Mouse (Mus musculus) retina, embryonic 14.5 days (tissue): Measurements from ENCODE around the gene Mea1.

Source experiments
- DNase-seq: peaks from one replicate; pipeline ENCODE4 v3.0.0-alpha.2; 2015; ENCODE audit warnings: low spot score

Gene Mea1

GRCm38 (mm10) chr17:46678416-46678815, at the start of gene Mea1:
Mea1 (plus strand) TSS chr17:46678793.
- no peak for DNase-seq

GRCm38 (mm10) chr17:46629685-46630441, 48.7 kb upstream of the Mea1 start:
- peak; percentile 72 for DNase-seq

DNA sequence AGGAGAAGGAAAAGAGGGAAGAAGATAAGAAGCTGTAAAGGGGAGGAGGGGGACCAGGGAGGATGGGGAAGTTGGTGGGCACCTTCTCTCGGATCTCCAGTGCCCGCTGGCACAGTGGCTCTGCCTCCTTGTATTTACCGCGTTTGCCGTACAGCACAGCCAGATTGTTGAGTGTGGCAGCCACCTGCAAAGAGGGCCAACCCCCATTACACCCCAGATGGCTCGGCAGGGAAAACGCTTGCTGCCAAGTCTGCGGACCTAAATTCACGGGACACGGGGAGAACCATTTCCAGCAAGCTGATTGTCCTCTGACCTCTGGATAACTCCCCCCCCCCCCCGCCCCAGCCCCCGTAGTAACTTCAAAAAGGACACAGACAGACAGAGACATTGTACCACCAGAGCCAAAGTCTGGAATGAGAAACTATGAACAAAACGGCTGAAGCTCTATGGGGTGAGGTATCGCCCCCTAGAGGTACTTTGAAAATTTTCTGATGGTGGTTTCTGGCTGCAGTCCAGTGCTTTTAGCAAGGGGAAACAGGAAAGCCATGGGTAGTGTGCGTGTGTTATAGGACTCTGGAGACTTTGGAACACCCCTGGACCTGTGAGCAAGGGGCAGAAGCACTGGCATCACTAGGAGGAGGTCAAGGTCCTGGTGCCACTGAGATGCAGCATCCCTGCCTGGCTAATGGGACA, 41.6 kb upstream of the Mea1 start:
- peak; percentile 88 for DNase-seq

DNA sequence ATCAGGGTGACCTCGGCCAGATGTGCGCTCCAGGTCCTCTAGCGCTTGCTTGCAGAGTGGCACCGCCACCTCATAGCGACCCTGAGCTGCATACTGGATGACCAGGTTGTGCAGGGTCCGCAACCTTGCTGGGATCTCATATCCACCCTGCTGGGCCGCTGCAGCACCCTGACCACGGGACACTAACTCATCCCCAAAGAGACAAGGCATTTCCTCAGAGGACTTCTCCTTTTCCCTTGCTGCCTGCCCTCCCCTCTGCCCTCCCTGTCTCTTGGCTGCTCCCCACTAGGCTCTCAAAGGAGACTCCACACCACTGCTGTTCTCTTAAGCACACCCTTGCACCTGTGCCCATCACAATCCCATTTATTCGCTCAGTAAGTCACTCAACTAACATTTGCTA, 38.7 kb upstream of the Mea1 start:
- DNase-seq, result no peak

- DNase-seq, result no peak
Measured at GRCm38 (mm10) chr17:46642060-46642459, 36.5 kb upstream of the Mea1 start.

GRCm38 (mm10) chr17:46644152-46644805, 34.3 kb upstream of the Mea1 start:
- DNase-seq, result no peak

DNA sequence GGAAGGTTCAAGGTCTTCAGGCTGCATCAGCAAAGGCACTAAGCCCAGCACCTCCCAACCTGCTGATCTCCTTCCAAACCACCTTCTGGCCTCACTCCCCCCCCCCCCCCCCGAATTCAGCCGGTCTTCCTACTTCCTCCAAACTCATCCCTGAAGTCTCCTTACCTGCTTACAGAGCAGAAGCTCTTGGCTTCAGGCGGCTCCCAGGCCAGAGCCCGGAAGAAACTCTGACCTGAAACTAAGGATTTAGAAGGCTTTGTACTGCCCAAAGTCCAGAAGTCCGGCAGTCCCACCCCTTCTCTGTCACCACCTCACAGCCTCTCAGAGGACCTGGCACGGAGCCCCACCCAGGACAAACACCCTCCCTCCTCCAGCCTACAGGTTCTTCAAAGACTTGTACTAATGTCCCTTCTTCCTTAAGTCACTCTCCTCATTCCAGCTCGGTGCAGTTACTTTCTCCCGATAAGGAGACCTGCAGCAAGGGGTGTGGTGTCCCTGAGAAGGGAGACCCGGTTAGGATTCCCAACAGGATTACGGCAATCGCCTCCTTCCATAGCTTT, 33.6 kb upstream of the Mea1 start:
- no peak for DNase-seq

DNA sequence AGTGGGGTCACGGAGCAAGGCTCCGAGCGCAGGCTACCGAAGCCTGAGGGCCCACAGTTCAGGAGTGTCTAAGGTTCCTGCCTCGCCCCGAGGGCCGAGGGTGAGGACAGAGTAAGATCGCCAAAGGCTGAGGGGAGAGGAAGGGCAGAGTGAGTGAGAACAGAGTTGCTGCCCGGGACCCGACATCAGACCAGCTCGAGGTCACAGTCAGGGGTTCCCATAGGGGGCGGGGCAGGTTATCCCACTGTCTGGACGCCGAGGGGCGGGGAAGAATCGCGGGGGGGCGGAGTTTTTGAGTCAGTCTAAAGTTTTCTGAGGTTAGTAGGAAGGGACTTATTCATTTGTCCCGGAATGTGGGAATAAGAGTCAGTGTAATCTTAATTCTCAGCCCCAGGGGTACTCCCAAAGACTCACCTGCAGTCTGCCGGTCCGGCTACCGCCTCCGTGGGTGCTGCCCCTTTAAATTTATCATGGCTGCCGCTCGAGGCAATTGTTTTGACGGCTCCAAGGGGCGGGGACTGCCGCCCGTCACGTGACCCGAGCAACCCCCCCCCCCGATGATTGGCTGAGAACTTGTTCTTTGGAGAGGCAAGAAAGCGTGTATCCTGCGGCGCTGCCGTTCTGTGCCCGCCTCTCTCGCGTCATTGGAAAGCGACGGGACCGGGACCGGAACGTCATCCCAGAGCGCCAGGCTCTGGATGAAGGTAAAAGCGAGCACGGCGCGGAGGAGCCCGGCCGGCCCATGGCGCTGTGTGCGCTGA, 32.9 kb upstream of the Mea1 start, which contains the start of the genes Klc4 and Mrpl2:
Gene Klc4, minus strand, starts transcription at position 462 of the 761 bp plus-strand sequence.
Gene Mrpl2, plus strand, starts transcription at position 669 of the 761 bp plus-strand sequence.
- peak; percentile 97 for DNase-seq

- no peak for DNase-seq
Measured at GRCm38 (mm10) chr17:46646322-46646662, 32.3 kb upstream of the Mea1 start.

GRCm38 (mm10) chr17:46647279-46647678, 31.3 kb upstream of the Mea1 start:
- no peak for DNase-seq

DNA sequence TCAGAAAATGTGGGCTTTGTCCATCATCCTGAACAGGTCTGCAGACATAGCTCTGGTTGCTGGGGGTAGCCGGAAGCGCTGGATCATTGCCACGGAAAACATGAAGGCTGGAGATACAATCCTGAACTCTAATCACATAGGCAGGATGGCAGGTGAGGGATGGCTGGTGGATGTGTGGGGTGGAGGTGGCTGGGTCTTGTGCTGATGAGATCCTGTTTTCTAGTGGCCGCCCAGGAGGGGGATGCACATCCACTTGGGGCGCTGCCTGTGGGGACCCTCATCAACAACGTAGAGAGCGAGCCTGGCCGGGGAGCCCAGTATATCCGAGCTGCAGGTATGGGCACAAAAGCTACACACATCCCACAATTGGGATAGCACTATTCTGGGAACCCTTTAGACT, 30.2 kb upstream of the Mea1 start:
- no peak for DNase-seq

GRCm38 (mm10) chr17:46649811-46650210, 28.8 kb upstream of the Mea1 start:
- DNase-seq, result no peak

GRCm38 (mm10) chr17:46650232-46651031, 28.2 kb upstream of the Mea1 start, which contains the start of gene Cul7:
Cul7 (plus strand) TSS chr17:46650337.
- DNase-seq, result peak; percentile 94

- DNase-seq, result no peak
Measured at GRCm38 (mm10) chr17:46651292-46651691, 27.3 kb upstream of the Mea1 start.

- no peak for DNase-seq
Measured at GRCm38 (mm10) chr17:46651755-46652547, 26.6 kb upstream of the Mea1 start.

GRCm38 (mm10) chr17:46656054-46656453, 22.5 kb upstream of the Mea1 start:
- DNase-seq, result no peak

GRCm38 (mm10) chr17:46661351-46661750, 17.2 kb upstream of the Mea1 start:
- no peak for DNase-seq

DNA sequence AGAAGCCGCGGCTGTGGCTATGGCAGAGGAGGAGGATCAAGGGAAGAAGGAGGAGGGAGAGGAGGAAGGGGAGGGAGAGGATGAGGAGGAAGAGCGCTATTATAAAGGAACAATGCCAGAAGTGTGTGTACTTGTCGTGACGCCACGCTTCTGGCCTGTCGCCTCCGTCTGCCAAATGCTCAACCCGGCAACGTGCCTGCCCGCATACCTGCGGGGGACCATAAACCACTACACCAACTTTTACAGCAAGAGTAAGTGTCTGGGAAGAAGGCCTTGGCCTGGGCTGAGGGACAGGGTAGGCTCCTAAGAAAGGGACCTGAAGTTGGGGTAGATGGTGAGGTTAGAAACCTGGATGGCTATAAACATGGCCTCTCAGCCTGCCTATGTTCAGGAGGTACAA, 16.6 kb upstream of the Mea1 start:
- DNase-seq, result no peak

DNA sequence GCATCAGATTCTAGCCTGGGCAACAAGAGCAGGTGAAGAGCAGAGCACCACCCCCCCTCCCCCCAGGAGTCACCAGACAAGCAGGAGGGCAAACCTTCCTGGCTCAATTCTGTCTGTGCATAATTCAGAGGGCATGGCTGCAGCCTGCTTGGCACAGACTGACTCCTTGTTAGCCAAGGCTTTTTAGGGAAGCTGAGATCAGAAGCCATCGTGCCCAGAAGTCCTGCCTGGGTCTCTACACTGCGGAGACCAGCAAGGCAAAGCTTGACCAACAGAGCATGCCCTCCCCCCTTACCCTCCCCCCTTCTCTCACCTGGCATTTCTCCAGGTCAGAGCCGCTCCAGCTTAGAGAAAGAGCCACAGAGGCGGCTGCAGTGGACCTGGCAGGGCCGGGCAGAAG, 15.9 kb upstream of the Mea1 start:
- DNase-seq, result no peak

GRCm38 (mm10) chr17:46667712-46668111, 10.9 kb upstream of the Mea1 start:
- no peak for DNase-seq
